Mouse (Mus musculus): ENCODE results near the gene Tbx3.
A peak's percentile ranks its signal among the peaks of the same experiment; 100 is the strongest.

Gene Tbx3

DNA sequence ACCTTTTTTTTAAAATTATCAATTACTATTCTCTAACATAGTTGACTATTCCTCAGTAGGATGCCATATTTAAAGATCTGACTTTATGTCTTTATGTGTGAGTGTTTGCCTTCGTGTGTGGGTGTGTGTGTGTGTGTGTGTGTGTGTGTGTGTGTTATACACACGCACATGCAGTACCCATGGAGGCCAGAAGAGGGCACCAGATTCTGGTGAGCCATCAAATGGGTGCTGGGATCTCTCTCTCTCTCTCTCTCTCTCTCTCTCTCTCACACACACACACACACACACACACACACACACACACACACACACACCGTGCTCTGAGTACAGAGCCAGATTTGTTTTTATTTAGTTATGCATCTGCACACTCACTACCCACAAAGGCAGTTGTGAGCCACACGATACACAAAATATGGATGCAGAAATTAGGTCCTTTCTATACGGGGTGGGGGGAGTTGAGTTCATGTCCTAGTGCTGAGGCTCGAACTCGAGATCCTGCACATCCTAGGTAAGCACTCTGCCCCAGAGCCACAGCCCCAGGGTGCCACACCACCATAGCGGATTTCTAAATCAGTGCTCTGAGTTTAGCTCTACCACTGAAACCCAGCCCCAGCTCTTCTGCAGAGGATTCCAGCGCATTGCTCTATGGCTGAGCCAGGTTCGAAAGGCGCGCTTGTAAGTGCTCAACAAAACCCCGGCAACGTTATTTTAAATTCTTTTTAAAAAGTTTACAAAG, 38.5 kb downstream of the Tbx3 start:
- no peak for DNase-seq

DNA sequence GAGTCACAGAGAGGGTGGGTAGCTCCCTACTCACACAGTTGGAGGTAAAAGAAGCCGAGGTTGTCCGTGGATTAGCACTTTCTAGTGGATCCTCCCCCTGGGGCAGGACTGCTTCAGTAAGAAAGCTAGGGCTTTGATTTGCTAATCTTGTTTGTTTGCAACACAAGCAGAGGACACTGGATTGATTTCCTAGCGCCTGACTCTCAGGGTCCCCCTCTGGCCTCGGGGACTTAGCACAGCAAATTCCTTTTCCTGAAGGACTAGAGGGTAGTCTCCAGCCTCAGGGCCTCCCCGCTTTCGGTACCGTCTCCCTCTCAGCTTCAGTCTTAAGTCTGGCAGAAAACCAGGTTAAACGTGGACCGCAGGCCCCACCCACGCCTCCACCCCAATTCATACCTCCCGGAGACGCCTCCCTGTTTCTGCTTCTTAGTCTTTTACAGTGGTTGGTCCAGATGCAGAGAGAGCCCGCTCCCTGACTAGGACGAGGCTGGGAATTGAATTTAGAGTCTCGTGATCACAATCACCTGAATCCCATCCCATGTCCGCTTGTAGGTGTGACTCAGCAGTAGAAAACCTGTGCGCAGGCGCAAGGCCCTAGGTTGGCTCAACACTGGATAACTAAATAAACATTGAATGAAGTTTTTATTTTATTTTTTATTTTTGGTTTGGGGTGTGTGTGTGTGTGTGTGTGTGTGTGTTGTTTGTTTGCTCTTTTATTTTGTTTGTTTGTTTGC, 39.5 kb downstream of the Tbx3 start:
- no peak for DNase-seq

DNA sequence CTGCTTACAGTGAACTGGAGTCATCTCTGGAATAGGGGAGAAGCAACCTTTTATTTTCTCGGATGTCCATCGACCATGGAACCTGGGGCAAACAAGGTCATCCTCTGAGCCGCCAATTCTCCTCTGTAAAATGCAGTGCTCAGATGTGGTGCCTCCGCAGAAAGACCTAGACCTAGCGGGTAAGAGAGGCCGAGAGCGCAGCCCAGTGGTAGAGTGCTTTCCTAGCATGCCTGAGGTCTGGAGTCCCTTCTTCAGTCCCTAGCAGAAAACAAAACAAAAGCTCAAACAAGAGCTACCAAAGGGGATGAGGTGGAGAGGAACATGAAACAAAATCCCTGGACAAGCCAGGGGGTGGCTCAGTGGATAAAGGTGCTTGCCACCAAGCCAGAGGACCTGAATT, 40.3 kb downstream of the Tbx3 start:
- DNase-seq = no peak

DNA sequence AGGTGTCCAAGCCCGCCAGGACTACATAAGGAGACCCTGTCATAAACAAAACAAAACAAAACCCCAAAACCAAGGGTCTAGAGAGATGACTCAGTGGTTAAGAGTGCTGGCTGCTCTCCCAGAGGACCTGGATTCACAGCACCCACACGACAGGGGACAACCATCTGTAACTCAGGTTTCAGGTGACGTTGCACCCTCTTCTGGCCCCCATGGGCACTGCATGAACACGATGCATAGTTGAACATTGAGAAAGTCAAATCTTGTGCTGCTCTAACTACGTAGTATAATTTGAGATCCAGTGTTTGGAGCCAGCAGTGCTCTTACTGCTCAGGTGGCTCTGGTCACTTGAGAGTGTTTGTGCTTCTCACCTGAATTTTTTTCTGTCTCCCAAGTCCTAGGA, 41.2 kb downstream of the Tbx3 start:
- no peak for DNase-seq

DNA sequence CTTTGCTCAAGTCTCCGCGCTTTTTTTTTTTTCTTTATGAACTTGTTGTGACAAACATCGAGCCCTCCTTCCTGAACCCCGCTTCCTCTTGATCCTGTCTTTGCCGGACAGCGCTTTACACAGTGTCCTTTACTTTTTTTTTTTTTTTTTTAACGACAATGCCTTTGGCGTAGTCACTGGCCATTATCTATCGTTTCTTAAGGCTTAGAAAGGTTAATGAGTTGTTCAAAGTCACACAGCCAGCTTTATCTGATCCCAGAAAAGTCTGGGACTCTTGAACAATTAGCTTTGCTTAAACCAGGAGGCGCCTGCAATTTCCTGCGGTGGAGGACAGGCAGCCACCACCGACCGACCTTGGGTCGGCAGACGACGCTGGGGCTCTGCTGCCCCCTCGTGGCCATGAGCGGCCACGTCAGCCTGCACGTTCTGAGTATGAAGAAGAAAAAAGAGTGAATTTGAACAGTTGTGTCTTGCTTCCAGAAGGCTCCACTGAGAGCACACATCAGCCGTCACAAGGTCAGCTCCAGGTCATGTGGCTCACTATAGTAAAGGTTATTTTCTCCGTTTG, 42.3 kb downstream of the Tbx3 start:
- peak; percentile 47 for DNase-seq

DNA sequence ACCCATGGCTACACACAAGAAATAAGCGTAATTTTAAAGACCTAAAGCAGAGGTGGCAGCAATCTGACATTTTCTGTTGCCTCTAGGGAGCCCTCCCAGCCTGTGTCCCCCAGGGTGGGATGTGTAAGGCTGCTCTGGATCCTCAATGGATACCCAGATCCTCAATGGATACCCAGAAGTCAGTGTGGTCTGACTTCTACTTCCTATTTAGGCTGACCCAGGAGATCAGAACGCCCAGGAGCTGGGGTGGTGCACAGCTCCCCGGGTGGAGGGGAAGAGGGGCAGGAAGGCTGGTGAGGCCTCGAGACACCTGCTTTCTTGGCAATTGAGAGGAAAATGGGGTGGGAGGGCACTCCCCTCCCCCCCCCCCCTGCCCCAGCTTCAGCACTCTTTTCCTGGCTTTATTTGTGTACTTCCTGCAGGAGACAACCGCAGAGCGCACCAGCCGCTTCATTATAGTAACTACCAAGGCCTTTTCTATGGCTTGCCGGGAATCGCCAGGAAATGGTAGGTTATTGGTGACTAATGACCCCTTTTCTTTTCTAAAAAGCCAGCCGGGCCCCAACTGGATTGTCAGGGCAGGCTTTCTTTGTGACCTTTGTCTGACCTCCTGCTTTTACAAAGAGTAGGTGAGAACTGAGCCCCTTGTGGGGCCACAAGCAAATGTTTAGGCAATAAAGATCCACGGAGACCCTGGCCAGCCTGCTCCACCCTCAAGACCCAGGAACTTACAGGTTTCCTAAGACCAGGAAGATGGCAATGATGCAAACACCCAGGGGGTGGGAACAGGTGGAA, 50.2 kb downstream of the Tbx3 start:
- no peak for DNase-seq

DNA sequence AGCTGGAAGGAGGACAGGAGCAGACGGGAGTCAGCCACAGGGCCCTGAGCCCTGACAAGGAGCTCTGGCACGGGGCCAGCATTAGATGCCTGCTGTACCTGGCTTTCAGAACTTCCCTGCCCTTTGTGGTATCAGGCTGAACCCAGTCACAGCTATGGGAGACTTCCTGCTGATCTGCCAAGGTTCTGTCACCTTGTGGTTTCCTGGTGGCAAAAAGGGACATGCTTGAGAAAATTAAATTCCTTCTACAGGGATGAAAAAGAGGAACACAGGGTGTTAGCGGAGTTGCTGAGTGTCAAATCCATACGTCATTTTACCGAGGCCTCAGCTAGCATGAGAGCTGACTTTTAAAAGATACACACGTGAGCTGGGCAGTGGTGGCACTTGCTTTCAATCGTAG, 62.5 kb downstream of the Tbx3 start:
- no peak for DNase-seq
